Mouse (Mus musculus) brown adipose tissue, adult 24 weeks (tissue): Measurements from ENCODE around the gene Cldn34c1. TPM values are rescaled to one million over a fixed set of nuclear protein-coding genes. Genes with fewer than 3 reads are reported as not detected.
A peak's percentile ranks its signal among the peaks of the same experiment; 100 is the strongest.
"Not testable (repeated sequence)": the region's sequence is repeated elsewhere in the genome, so short reads cannot be mapped to it uniquely, and the experiment has no call there.

Source experiments
- H3K27ac ChIP-seq: fragments of 200-500 bp; replicated peaks from 2 replicates; pipeline ENCODE4 v1.5.1; 2012; ENCODE audit warnings: low read depth, mild to moderate bottlenecking, low read length
- H3K4me1 ChIP-seq: fragments of 200-500 bp; 2 replicates; pipeline ENCODE4 v1.6.1; 2012; ENCODE audit warnings: low read length, mixed read lengths; ENCODE audit not compliant: control insufficient read depth, insufficient read depth, insufficient read length
- H3K4me3 ChIP-seq: fragments of 200-500 bp; 2 replicates; pipeline ENCODE4 v1.5.1; 2012; ENCODE audit warnings: low read depth, mild to moderate bottlenecking, low read length, moderate library complexity; ENCODE audit not compliant: insufficient read depth
- polyA plus RNA-seq: library from polyadenylated mRNA; stranded (reverse); fragments of >200 nt; gene quantifications from 2 replicates; pipeline ENCODE4 v1.2.4, GENCODE M21; 2012; ENCODE audit not compliant: missing spikeins, insufficient read depth, insufficient read length

The Cldn34c1 gene
- 1.7 and 4.6 TPM in 2 replicates for polyA plus RNA-seq

DNA sequence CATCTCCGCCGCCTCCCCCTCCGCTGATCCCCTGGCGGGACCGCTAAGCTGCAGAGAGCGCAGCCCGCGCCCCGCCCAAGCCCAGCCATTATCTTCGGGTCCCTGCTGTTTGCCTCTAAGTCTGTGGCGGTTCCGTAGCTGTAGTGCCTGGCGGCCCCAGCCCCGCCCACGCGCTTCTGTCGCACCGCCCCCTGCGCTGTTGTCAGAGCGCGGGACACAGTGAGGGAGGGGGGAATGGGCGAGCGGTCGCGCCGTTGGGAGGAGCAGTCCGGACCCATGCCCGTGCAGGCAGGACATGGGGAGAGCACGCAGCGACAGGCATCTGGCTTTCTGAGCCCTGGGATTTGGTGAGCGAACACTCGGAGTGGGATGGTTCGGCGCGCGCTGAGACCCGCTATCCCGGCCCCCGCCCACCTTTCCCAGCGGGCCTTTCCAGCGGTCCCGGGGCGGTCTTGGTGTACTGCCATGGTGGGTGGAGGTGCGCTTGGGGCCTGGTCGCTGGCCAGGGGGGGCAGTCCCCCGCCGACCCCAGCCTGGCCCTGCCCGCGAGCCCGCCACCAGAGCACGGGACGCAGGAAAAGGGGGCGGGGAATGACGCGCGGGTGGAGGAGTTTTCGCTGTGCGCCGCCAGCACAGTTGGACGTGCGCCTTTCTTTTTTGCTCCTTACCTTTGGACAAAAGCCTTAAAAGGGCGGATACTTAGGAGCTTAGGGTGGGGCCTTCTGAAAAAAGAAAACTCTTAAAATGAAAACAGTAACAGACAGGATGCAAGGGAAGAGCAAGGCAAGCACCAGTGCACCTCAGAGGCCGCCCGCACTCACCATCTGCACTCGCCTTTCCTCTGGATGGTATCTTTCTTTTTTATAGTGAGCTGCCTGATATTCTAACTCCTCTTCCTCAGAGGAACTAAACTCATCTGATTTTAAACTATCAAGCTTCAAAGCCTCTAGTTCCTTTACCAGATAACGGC, at the start of gene Cldn34c1:
TSS of gene Cldn34c1 (plus strand) at position 205 of the 970 bp plus-strand sequence.
- peak within 1 kb of the TSS; percentile 64 for H3K27ac ChIP-seq
- H3K4me3 ChIP-seq: peak within 1 kb of the TSS; percentile 73
- H3K4me1 ChIP-seq: no peaks in the 10 kb centered on the region

- no peak overlapping the region for H3K27ac ChIP-seq
- H3K4me3 ChIP-seq: no peak overlapping the region
- H3K4me1 ChIP-seq: no peaks in the 10 kb centered on the region
These were observed 15.9 kb upstream of the Cldn34c1 start for GRCm38 (mm10) chrX:123087441-123087840.

- peak overlapping the region; percentile 73 for H3K4me3 ChIP-seq
- not testable (repeated sequence) for H3K4me1 ChIP-seq
- H3K27ac ChIP-seq: peak overlapping the region; percentile 64; the same call in 1 of the 2 replicates
These were observed 489 bp upstream of the Cldn34c1 start for GRCm38 (mm10) chrX:123102806-123103205.

- peak overlapping the region; percentile 28 for H3K4me3 ChIP-seq
- H3K4me1 ChIP-seq, H3K27ac ChIP-seq: not testable (repeated sequence)
These were observed 1.4 kb downstream of the Cldn34c1 start for GRCm38 (mm10) chrX:123104692-123105091.

- not testable (repeated sequence) for H3K4me3 ChIP-seq, H3K27ac ChIP-seq, H3K4me1 ChIP-seq
These were observed 119.1 kb downstream of the Cldn34c1 start, which contains the start of gene Srsx for GRCm38 (mm10) chrX:123222381-123222780. TSS of gene Srsx (minus strand) at chrX:123222481.

Other genes with a start within 250 kb of the Cldn34c1 start
- gene Gm17521, start 73.8 kb upstream of the Cldn34c1 start, polyA plus RNA-seq: not detected in 2 replicates
- gene Srsx, start 119.0 kb downstream of the Cldn34c1 start, polyA plus RNA-seq: not detected in 2 replicates
- not detected in 2 replicates for gene Gm17577, start 143.4 kb downstream of the Cldn34c1 start, polyA plus RNA-seq